Mouse (Mus musculus) brain, embryonic 18.5 days (tissue): ENCODE measurements around the gene Trappc4.
A peak's percentile ranks its signal among the peaks of the same experiment; 100 is the strongest.
"Not testable (repeated sequence)": the region's sequence is repeated elsewhere in the genome, so short reads cannot be mapped to it uniquely, and the experiment has no call there.

Experiments used
- DNase-seq: peaks from one replicate; pipeline ENCODE4 v3.0.0-alpha.2; 2012; ENCODE audit warnings: low read depth, low spot score

Gene Trappc4

GRCm38 (mm10) chr9:44408693-44409092 is 1.3 kb upstream of the Trappc4 start:
- DNase-seq = not testable (repeated sequence)

GRCm38 (mm10) chr9:44407752-44408097 is 325 bp upstream of the Trappc4 start:
- peak; percentile 28 for DNase-seq

- no peak for DNase-seq
Observed at GRCm38 (mm10) chr9:44405011-44405410, 2.4 kb downstream of the Trappc4 start.

GRCm38 (mm10) chr9:44401081-44401480 is 6.3 kb downstream of the Trappc4 start:
- no peak for DNase-seq

- no peak for DNase-seq
Observed at GRCm38 (mm10) chr9:44399795-44400114, 7.6 kb downstream of the Trappc4 start.

DNA sequence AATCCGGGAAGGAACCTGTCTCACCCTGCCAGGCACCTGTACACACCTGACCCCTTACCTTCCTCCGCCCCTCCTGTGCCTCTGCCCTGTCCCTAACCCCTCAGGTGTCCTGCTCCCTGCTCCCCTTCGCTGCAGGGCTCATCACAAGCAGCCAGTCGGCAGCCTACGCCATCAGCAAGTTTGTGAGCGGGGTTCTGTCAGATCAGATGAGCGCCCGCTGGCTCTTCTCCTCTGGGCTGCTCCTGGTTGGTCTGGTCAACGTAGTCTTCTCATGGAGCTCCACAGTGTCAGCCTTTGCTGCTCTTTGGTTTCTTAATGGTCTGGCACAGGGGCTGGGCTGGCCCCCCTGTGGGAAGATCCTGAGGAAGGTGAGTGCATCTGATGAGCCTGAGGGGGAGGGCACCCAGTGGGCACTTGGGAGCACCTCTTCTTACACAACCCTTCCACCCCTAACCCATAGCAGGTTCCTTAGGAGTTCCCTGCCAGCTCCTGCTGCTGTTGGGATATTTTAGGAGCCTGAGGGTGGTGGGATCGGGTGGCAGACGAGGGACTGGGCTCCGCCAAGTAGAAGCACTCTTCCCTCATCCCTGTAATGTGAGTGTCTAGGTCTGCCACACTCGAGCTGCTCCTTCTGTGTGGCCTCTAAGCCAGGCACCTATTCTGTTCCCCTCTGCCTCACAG is 8.1 kb downstream of the Trappc4 start:
- no peak for DNase-seq

GRCm38 (mm10) chr9:44398551-44398950 is 8.8 kb downstream of the Trappc4 start:
- DNase-seq = no peak

DNA sequence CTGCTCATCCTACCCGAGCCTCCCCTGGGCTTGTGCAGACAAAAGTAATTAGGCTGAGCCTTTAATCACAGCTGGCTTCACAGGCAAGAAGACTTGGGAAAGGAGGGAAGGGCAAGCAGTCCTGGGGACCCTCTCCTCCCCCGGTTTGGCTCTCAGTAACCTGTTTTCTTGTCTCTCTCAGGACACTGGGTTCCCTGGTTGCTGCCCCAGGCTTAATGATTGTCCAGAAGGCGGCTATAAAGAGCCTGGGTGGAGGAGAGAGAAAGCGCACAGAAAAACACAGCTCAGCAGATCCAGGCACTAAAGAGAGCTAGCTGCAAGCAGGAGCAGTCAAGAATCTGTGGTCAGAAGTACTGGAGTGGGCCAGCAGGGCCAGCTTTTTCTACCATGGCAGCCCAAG is 9.3 kb downstream of the Trappc4 start:
- DNase-seq = no peak

DNA sequence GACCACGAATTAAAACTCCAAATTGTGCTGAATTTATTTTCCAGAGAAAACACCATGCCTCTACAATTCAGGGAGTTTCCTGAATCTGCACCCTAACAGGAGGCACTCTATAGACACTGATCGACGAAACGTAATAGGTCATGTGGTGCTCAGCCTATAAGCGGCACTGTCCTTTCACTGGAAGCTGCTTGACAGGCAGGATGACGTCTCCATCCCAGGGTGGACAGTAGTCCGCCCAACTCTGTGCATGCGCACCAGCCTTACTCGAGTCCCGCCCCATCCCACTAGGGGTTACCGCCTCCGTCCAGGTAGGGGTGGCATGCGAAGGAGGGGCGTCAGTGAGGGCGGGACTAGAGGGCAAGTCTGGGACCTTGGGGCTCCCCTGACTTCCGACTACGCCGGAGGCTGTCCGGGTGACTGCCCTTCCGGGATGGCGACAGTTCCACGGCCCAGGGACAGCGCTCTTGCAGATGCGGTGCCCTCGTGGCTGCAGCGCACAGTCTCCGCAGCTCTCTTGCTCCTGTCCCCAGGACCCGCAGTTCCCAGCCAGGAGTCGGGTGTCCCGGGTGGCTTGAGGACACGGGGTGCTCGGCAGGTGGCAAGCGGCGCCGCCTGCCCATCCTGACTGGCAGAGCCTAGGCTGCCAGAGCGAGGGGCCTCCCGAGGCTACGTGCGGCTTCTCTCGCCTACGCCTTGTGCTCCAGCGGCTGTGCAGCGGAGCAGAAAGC is 10.6 kb downstream of the Trappc4 start, which contains the start of gene Slc37a4:
Slc37a4 (plus strand) TSS at position 169 of the 728 bp plus-strand sequence.
- peak; percentile 89 for DNase-seq

GRCm38 (mm10) chr9:44391466-44391865 is 15.9 kb downstream of the Trappc4 start:
- no peak for DNase-seq

DNA sequence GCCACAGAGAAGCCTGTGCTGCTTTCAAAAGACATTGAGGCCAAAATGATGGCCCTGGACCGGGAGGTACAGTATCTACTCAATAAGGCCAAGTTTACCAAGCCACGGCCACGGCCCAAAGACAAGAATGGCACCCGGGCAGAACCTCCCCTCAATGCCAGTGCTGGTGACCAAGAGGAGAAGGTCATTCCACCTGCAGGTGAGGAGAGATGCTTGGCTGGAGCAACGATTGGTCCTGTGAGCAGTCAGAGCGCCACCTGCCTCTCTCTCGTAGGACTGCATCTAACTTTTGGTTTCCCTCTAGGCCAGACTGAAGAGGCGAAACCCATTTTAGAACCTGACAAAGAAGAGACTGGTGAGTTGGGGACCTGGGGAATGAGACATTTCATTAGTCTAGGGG is 18.1 kb downstream of the Trappc4 start:
- DNase-seq = no peak

- DNase-seq = no peak
Observed at GRCm38 (mm10) chr9:44387221-44387620, 20.2 kb downstream of the Trappc4 start.

- no peak for DNase-seq
Observed at GRCm38 (mm10) chr9:44384596-44384995, 22.8 kb downstream of the Trappc4 start.

DNA sequence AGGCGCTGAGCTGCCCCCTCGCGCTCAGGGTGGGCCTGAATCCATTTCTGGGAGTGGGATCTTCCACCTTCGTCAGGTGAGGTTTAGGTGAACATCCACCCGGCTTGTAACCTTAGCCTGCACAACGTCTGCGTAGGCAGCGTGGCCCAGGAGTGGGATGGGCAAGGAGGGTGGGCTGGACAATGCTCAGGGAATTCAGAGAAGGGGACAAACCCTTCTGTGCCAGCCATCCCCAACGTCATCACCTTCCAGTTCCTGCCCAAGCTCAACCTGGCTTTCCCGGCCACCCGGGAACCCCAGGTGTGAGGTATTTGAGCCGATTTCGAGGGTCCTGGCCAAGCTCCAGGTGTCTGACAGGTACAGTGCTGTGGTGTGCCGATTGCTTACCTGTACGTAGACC is 27.5 kb downstream of the Trappc4 start:
- no peak for DNase-seq

DNA sequence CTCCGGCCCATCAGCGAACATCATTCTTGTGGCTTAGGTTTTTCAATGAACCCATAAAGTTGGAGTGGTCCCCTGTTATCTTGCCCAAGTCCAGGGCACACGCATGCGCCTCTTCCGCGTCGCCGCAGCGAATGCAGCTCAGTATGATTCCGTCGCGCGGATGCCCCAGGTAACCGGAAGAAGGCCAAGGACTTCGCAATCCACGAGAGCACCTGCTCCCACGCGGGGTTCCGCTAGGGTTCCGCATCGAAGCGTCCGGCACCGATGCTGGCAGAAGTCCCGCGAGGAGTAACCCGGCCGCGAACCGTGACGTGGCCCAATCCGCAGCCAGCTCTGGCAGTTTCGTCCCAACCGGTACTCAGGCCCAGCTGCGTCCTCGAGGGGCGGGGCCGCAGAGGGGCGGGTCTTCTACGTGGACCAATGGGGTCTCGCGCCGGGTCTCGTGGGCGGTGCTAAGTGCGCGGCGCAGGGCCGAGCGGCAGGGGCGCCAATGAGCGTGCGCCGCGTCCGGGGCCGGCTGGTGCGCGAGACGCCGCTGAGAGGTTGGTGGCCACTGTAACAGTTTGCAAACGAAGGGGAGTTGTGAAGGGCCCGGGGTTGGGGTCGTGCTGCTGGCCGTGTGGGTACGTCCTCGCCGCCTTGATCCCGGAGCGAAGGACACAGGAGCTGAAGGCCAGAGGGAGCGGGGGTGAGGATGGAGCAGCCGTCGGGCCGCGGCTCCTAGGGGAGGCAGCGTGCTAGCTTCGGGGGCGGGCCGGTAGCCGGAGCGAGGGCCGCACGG is 28.2 kb downstream of the Trappc4 start, which contains the start of gene Hyou1:
Hyou1 (plus strand) TSS at position 437 of the 781 bp plus-strand sequence.
- DNase-seq = peak; percentile 92

DNA sequence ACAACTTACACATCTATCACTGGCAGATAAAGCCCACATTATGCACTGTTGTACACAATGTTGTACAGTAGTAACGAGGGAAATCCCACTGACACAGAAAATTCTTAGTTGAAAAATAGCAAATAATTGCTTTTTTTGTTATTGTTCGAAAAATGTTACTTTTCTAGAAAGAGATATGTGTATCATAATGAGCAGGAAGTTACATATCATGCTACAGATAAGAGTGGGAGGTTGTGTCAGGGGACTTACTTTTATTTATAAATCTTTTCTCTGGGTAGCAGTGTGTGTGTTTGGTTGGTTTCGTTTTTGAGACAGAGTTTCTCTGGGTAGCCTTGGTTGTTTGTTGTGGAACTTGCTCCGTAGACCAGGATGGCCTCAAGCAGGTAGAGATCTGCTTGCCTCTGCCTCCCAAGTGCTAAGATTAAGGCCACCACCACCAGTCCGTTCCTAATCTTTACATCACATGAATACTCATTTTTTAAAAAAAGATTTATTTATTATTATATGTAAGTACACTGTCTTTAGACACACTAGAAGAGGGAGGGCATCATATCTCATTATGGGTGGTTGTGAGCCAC is 29.2 kb downstream of the Trappc4 start:
- DNase-seq = no peak

GRCm38 (mm10) chr9:44377335-44377734 is 30.1 kb downstream of the Trappc4 start:
- DNase-seq = not testable (repeated sequence)

- no peak for DNase-seq
Observed at GRCm38 (mm10) chr9:44376141-44376540, 31.3 kb downstream of the Trappc4 start.

DNA sequence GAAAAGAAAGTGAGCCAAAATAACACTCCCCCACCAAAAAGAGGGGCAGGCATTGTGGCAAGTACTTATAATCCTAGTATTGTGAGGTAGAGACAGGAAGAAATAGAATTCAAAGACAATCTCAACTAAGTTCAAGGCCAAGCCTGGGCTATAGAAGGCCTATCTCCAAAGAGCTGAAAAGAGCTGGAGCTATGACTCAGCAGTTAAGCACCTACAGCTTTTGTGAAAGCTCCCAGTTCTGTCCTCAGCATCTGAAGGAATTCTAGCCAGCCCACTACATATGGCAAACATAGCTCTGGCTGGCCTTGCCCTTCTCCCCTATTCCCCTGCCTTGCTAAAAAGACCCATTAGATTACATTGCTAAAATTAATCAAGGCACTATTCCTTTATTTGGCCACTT is 34.0 kb downstream of the Trappc4 start:
- no peak for DNase-seq

DNA sequence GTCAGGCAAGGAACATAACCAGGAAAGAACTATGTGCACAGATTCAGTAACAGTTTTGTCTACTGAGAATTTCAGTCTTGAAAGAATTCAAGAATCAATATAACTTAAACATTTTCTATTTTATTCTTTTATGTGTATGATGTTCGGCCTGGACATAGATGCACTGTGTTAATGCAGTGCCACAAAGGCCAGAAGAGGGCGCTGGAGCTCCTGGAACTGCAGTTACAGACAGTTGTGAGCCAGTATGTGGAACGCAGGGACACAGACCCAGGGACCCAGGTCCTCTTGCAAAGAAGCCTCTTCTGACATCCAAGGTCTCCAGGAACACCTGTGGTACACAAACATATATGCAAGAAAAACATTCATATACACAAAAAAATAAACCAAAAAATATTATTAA is 42.9 kb downstream of the Trappc4 start:
- no peak for DNase-seq

- not testable (repeated sequence) for DNase-seq
Observed at GRCm38 (mm10) chr9:44361931-44362330, 45.5 kb downstream of the Trappc4 start.
